Mouse (Mus musculus) spleen, postnatal 10 days (tissue): Measurements from ENCODE around the gene Uhrf1.

ENCODE experiments used
- DNase-seq, 2 experiments: peaks; one replicate each; pipeline ENCODE4 v3.0.0; 2021 to 2022; ENCODE audit warnings: low spot score in 2 of 2

The Uhrf1 gene

GRCm38 (mm10) chr17:56345364-56345763 lies 42.2 kb downstream of the Uhrf1 start:
- no peak for DNase-seq

GRCm38 (mm10) chr17:56348128-56348527 lies 45.0 kb downstream of the Uhrf1 start:
- DNase-seq: no peak

- no peak for DNase-seq
These were observed 45.5 kb downstream of the Uhrf1 start for GRCm38 (mm10) chr17:56348586-56348985.

GRCm38 (mm10) chr17:56350694-56351093 lies 47.6 kb downstream of the Uhrf1 start:
- peak; percentile 85 to 91 for DNase-seq

GRCm38 (mm10) chr17:56356921-56357885 lies 54.1 kb downstream of the Uhrf1 start:
- DNase-seq: peak; percentile 50 to 75

- no peak for DNase-seq
These were observed 56.1 kb downstream of the Uhrf1 start for GRCm38 (mm10) chr17:56359183-56359725.

- no peak for DNase-seq
These were observed 56.7 kb downstream of the Uhrf1 start for GRCm38 (mm10) chr17:56359864-56360263.

- no peak for DNase-seq
These were observed 57.3 kb downstream of the Uhrf1 start for GRCm38 (mm10) chr17:56360451-56360850.

- DNase-seq: no peak
These were observed 58.4 kb downstream of the Uhrf1 start for GRCm38 (mm10) chr17:56361542-56361941.

GRCm38 (mm10) chr17:56365791-56366673 lies 62.9 kb downstream of the Uhrf1 start:
- no peak for DNase-seq

GRCm38 (mm10) chr17:56368291-56368790 lies 65.2 kb downstream of the Uhrf1 start:
- DNase-seq: no peak

GRCm38 (mm10) chr17:56370090-56370489 lies 67.0 kb downstream of the Uhrf1 start:
- no peak for DNase-seq

- DNase-seq: no peak
These were observed 68.0 kb downstream of the Uhrf1 start for GRCm38 (mm10) chr17:56371029-56371660.

GRCm38 (mm10) chr17:56372109-56372508 lies 69.0 kb downstream of the Uhrf1 start:
- no peak for DNase-seq
